Mouse (Mus musculus): ENCODE measurements around the gene Fcgr4.
"Not testable (repeated sequence)": the region's sequence is repeated elsewhere in the genome, so short reads cannot be mapped to it uniquely, and the experiment has no call there.

DNA sequence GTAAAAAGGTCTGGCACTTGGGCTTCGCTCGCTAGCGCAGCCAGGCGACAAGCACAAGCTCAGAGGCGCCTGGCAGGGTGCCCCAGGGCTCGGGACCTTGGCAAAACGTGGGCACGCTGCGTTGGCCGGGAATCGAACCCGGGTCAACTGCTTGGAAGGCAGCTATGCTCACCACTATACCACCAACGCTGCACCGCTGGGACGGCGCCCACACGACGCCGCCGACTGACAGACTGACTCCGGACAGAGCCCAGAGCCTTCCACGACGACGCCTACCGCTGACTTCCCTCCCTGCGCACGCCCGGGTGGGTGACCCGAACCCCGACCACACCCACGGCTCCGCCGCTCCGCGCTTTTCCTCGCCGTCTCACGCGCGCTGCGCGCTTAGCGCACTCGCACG lies 53.5 kb downstream of the Fcgr4 start:
- TF ChIP-seq CTCF (conservative IDR thresholded peaks at IDR 0.05; ENCODE audit: insufficient read depth, insufficient read length, low read depth, low read length); POLR2A (IDR thresholded peaks at IDR 0.05; ENCODE audit: low read depth, low read length): not testable (repeated sequence)
